Mouse (Mus musculus) lung, postnatal 0 days (tissue): ENCODE results near the gene Olfr1564.
"Not testable (repeated sequence)": the region's sequence is repeated elsewhere in the genome, so short reads cannot be mapped to it uniquely, and the experiment has no call there.

Experiments
- CTCF ChIP-seq: IDR thresholded peaks from 2 replicates; pipeline ENCODE4 v1.5.1; 2016; ENCODE audit warnings: antibody characterized with exemption, mild to moderate bottlenecking
- EP300 ChIP-seq: IDR thresholded peaks from 2 replicates; pipeline ENCODE4 v1.6.1; 2016; ENCODE audit warnings: antibody characterized with exemption, mild to moderate bottlenecking, control low read depth

- not testable (repeated sequence) for TF ChIP-seq CTCF, EP300
Measured at GRCm38 (mm10) chr17:33168147-33168546, 53.3 kb downstream of the Olfr1564 start, which contains the start of gene Olfr55.
